Mouse (Mus musculus): ENCODE results near the gene Nkain4.
A peak's percentile ranks its signal among the peaks of the same experiment; 100 is the strongest.

The Nkain4 gene

DNA sequence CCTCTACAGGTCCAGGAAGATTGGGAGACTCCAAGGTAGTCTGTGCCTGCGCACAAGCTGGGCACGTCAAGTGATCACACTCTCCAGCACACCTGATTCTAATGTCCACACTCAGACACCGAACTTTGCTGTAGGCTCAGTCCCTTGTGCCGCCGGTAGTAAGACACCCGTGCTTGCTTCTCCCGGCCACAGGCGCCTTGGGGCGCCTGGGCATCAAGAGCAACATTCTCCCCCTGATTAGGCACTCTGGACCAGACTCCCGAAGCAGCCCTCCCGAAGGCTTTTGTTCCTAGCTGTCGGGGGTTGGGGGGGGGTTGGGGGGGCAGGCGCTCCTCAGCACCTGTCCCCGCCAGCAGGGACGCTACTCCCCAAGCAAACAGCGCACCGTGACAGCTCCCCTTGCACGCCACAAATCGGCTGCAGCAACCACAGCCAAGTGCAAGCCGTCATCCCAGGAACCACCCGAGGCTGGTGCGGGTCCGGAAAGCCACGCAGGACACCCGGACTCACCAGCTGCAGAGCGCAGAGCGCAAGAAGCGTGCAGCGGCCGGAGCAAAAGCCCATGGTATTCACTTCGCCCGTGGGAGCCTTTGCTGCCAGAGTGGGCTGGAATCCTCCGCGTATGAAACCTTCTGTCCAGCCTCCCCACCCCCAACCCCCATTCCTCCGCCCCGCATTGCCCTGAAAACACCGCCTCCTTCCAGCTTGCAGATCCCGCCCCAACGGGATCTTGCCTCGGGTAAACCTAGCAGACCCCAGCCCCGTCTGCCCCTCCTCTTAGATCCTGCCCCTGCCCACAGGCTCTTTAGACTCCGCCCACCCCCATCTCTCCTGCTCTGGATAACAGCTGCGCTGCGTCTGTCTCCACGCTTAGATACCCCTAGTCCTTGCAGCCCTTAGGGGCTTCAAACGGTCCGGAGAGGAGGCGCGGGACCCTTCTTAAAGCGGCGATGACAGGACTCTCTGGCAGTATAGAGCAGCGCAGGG is at the start of gene Nkain4:
TSS of gene Nkain4 (minus strand) at position 639 of the 987 bp plus-strand sequence.
- DNase-seq (ENCODE audit: low spot score): no peak

DNA sequence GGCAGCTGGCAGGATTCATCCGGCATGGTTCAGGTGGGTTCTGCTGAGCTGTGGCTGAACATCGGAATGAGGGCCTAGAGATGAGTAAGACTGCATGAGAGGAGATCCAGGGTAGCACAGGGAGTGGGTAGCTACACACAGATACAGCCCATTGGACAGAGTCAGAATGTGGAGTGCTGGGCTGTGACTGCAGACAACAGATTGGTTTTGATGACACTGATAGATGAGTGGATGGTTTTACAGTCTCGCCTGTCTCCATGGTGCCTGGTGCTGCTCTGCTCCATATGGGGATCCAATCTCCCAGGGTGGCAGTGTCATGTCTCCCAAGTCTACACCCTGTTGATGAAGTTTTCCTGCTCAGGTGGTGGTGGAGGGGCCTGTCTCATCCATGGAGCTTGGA is 42.4 kb upstream of the Nkain4 start:
- DNase-seq (ENCODE audit: low spot score): no peak

- DNase-seq (ENCODE audit: low spot score): peak; percentile 31
Measured at GRCm38 (mm10) chr2:180996436-180996835, 41.9 kb upstream of the Nkain4 start.

DNA sequence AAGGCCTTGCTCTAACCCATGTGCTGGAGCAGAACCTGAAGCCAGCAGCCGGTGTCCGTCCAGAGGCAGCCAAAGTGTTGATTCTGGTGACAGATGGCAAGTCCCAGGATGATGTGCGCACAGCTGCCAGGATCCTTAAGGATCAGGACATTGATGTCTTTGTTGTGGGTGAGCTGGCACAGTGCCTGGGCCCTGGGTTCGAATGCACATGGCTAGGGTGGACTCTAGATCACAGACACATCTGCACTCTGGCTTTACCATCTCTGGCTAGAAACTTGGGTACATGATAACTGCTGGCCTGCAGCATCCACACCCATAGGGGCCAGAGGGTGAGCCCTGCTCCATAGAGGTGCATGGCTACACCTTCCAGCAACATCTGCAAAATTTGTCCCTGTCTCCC is 41.0 kb upstream of the Nkain4 start:
- no peak for DNase-seq (ENCODE audit: low spot score)

DNA sequence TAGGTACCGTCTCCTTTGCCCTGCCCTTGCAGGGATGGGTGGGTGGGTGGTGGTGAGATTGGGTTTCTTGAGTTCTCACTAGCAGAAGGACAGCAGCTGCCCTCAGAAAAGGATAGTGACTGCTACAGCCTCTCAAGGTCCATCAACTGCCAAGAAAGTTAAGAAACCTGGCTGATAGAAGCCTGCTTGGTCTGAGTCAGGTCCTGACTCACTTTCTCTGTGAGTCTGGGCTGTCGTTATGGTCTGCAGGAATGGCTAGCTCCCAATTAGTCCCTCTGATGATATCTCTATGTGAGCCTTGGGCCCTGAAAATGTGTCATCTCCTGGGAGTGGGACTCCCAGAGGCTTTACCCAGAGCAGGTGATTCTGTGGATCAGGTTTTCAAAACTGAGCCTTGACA is 39.9 kb upstream of the Nkain4 start:
- no peak for DNase-seq (ENCODE audit: low spot score)

- no peak for DNase-seq (ENCODE audit: low spot score)
Measured at GRCm38 (mm10) chr2:180990347-180990746, 35.8 kb upstream of the Nkain4 start.

DNA sequence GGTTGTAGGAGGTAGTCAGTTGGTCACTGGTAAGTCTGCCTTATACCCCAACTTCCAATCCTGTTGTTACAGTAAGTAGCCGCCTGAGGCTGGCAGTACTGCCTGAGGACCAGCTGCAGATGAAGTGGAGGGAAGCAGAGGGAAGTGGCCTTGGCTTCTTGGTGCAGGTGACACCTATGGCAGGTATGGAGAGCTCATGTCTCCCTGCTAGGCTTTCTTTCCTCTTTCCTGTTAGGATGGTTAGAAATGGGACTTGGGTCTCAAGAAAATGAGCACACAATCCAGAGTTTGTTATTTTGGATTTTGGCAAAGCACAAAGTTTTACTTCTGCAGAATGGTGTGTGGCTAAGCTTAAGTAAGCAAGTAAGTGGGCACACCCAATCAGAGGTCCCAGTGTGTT is 34.4 kb upstream of the Nkain4 start:
- no peak for DNase-seq (ENCODE audit: low spot score)

DNA sequence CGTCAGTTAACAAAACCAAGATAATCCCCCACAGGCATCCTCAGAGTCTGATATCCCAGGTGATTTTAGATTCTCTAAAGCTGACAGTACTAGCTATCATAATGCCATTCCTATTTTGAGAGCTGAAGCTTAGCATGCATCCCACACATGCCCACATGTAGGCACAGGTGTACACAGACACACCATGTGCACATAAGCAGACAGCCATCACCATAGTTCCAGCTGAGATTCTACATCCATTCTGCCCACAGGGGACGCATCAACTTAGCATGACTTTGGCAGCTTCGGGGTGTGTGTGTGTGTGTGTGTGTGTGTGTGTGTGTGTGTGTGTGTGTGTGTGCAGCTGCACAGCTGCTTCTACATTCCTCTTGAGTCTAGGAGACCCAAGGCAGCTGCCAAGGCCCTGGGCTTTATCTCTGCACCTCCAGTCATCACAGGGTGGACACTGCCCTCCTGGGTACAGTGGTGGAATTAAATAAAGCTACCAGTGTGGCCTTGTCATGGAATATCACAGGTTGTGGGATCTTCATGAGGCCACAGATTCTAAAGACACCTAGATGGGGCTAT is 33.9 kb upstream of the Nkain4 start:
- no peak for DNase-seq (ENCODE audit: low spot score)

GRCm38 (mm10) chr2:180987432-180988030 is 33.0 kb upstream of the Nkain4 start:
- DNase-seq (ENCODE audit: low spot score): no peak

- no peak for DNase-seq (ENCODE audit: low spot score)
Measured at GRCm38 (mm10) chr2:180987001-180987400, 32.5 kb upstream of the Nkain4 start.

- DNase-seq (ENCODE audit: low spot score): no peak
Measured at GRCm38 (mm10) chr2:180986449-180986848, 31.9 kb upstream of the Nkain4 start, which contains the start of gene Col20a1. Gene Col20a1 (plus strand): TSS chr2:180986535.

DNA sequence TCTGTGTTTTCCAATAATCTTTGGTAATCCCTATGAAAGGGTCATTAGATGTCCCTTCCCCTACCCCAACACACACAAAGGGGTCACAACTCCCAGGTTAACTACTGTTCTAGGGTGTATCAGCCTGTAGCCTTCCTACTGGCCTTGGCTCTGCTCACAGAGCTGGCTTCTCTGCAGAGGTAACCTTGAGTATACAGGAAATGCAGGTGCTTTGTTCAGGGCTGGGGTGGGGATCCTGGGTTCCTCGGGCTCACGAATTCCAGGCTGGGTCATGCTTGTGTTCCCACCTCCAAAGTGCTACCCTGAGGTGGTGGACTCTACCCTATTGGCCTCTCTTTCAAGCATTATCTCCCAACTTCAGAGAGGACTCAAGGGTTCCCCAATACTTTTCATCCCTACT is 31.1 kb upstream of the Nkain4 start:
- no peak for DNase-seq (ENCODE audit: low spot score)

GRCm38 (mm10) chr2:180981133-180981532 is 26.6 kb upstream of the Nkain4 start:
- no peak for DNase-seq (ENCODE audit: low spot score)

GRCm38 (mm10) chr2:180967010-180967763 is 12.7 kb upstream of the Nkain4 start, which contains the start of gene Arfgap1:
Gene Arfgap1 (plus strand): TSS chr2:180967225.
- DNase-seq (ENCODE audit: low spot score): peak; percentile 87

DNA sequence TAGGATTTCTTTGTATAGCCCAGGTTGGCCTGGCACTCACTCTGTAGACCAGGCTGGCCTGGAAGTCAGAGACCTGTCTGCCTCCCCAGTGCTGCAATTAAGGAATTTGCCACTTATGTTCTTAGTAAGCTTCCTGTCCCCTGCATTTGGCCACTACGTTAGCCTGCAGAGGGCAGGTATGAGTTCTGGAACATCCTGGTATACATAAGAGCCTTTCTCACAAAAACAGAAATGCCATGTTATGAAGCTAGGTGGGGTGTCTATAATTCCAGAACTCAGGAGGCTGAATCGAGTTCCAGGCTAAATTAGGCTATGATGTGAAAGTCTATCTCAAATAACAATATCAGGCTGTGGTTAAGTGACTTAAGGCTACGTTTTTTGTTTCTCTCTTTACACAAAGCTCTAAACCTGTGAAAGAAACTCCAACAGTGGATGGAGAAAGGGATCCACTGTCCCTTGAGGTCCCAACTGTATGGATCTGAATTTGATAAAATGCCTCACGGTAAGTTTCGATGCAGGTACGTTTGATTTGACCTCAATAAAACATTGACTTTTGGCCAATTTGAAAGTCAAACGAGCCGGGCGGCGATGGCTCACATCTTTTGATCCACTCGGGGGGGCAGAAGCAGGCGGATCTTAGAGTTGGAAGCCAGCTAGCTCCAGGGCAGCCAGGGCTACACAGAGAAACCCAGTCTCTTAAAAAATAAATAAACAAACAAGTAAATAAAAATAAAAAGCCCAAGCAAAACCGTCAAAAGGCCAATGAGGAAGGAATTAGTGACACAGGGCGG is 11.8 kb upstream of the Nkain4 start:
- no peak for DNase-seq (ENCODE audit: low spot score)

- peak; percentile 55 for DNase-seq (ENCODE audit: low spot score)
Measured at GRCm38 (mm10) chr2:180963956-180964355, 9.5 kb upstream of the Nkain4 start.

GRCm38 (mm10) chr2:180962616-180963308 is 8.3 kb upstream of the Nkain4 start:
- DNase-seq (ENCODE audit: low spot score): no peak

DNA sequence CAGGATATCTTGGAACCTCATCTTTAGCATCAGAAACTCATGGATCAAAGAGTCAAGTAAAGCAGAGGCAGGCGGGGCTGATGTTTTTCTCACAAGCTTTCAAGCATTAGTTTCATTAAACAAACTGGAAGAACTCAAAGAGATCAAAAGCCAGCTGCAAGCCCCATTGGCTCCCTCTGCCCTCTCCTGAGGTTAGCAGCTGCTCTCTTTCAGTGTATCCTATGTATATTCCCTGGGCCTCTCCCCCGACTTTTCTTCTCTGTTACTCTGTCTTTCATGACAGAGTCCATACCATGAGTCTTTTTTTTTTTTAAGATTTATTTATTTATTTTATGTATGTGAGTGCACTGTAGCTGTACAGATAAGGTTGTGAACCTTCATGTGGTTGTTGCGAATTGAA is 5.7 kb upstream of the Nkain4 start:
- no peak for DNase-seq (ENCODE audit: low spot score)

GRCm38 (mm10) chr2:180959605-180960004 is 5.1 kb upstream of the Nkain4 start:
- no peak for DNase-seq (ENCODE audit: low spot score)

DNA sequence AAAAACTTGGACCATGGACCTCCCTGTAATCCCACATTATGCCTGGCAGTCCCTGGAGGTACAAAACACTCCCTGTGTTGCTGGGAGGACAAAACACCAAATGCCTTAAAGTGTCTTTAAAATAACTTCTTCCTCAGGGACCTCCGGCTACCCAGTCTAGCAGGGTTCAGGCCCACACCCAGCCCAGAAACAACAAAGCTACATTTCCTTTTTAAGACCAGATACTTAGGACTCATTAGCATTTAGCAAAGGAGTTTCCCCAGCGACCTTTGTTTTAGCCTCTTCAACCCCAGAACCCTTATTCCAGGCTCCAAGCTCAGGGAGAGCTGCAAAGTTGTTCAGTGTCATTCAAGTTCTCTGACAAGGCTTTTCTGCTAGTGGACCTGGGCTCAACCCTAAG is 861 bp downstream of the Nkain4 start:
- DNase-seq (ENCODE audit: low spot score): no peak

GRCm38 (mm10) chr2:180952731-180953171 is 1.7 kb downstream of the Nkain4 start:
- no peak for DNase-seq (ENCODE audit: low spot score)

Measured in left cerebral cortex, adult 11 months (tissue).